Mouse (Mus musculus) G1E (cell line): ENCODE data around the gene Tnfsf9. TPM values are rescaled to one million over a fixed set of nuclear protein-coding genes. Genes with fewer than 3 reads are reported as not detected.
"Not testable (repeated sequence)": the region's sequence is repeated elsewhere in the genome, so short reads cannot be mapped to it uniquely, and the experiment has no call there.

Experiments
- ATAC-seq: 2 replicates; pipeline ENCODE4 v1.8.0; 2016; ENCODE audit warnings: mild to moderate bottlenecking; ENCODE audit not compliant: insufficient number of reproducible peaks, poor library complexity, low FRiP score, severe bottlenecking; ENCODE audit errors: extremely low read depth
- DNase-seq: peaks from one replicate; pipeline ENCODE4 v3.0.0; 2012; ENCODE audit warnings: low spot score
- H3K27me3 ChIP-seq: 2 replicates; pipeline ENCODE4 v1.6.1; 2012; ENCODE audit warnings: mild to moderate bottlenecking, low read length, inconsistent platforms; ENCODE audit not compliant: insufficient read depth
- H3K36me3 ChIP-seq: replicated peaks from 2 replicates; pipeline ENCODE3; 2012; ENCODE audit warnings: mild to moderate bottlenecking, inconsistent platforms
- H3K4me1 ChIP-seq: 2 replicates; pipeline ENCODE4 v1.6.1; 2012; ENCODE audit warnings: low read depth, low read length, inconsistent platforms, mixed read lengths; ENCODE audit not compliant: insufficient read depth
- H3K4me3 ChIP-seq: 2 replicates; pipeline ENCODE4 v1.5.1; 2012; ENCODE audit warnings: low read depth, mild to moderate bottlenecking, inconsistent platforms, low read length, moderate library complexity, mixed read lengths
- H3K9me3 ChIP-seq: replicated peaks from 2 replicates; pipeline ENCODE4 v1.6.1; 2012; ENCODE audit warnings: inconsistent platforms
- CTCF ChIP-seq: IDR thresholded peaks from 2 replicates; pipeline ENCODE4 v1.5.1; 2012; ENCODE audit warnings: low read depth, low read length, inconsistent platforms, mixed read lengths
- GATA1 ChIP-seq: IDR thresholded peaks from 2 replicates; pipeline ENCODE4 v1.6.1; 2012; ENCODE audit warnings: borderline replicate concordance, low read length, inconsistent platforms, mixed read lengths
- GATA2 ChIP-seq: IDR thresholded peaks from 2 replicates; pipeline ENCODE4 v1.6.1; 2012; ENCODE audit warnings: low read depth, low read length, inconsistent platforms, borderline replicate concordance
- POLR2AphosphoS5 ChIP-seq: IDR thresholded peaks from 2 replicates; pipeline ENCODE4 v1.6.1; 2012; ENCODE audit warnings: low read depth, low read length, inconsistent platforms; ENCODE audit not compliant: insufficient replicate concordance
- TAL1 ChIP-seq: conservative IDR thresholded peaks from 2 replicates; pipeline ENCODE4 v1.6.1; 2012; ENCODE audit warnings: low read depth, low read length, inconsistent platforms, mixed read lengths
- polyA plus RNA-seq: library from polyadenylated mRNA; stranded (reverse); fragments of >175 nt; gene quantifications from 2 replicates; pipeline ENCODE4 v1.2.3, GENCODE M21; 2012
- total RNA-seq, 2 experiments: library from RNA; stranded (forward) in 1 of 2; stranded (reverse) in 1 of 2; fragments of 200-1000 nt in 1 of 2; fragments of >200 nt in 1 of 2; fragmentation: Nextera tagmentation in 1 of 2; gene quantifications; 2 replicates each; pipeline ENCODE4 v1.2.3; 2014 to 2017

Tnfsf9 gene
- total and polyA plus RNA-seq, 3 experiments = 4.4 to 10.4 (median 9.2) TPM

DNA sequence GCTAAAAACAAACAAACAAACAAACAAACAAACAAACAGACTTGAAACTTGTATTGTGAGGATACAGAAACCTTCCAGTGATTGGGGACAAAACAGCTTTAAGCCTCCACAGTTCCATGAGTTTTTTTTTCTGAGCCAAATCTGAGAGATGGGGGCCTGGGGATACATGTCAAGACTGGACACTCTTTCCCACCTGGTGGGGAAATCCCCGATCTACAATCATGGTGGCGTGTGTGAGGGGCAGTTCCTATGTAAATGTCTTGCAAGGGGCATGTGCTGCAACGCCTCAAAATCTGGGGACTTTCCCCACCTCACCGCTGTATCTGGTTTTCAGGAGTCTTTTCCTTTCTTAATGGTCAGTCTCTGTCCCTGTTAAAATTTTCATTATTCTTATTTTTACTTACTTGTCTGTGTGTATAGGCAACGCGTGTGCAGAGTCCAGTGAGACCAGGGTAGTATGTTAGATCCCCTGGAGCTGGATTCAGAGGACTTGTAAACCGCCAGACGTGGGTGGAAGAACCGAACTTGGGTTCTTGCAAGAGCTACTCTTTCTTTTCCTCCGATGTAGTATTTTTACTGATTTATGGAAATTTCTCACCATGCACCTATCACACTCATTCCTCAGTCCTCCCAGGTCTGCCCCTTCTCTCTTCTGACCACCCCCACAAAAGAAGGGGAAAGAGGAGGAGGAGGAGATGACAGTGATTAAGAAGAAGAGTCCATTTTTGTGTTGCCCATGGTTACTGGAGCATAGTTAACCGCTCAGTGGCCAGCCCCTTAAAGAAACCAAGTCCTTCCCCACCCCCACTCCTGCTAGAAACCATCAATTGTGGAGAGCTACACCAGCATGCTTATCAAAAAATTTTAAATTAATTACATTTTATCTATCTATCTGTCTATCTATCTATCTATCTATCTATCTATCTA, 18.3 kb downstream of the Tnfsf9 start:
- Histone ChIP-seq H3K4me3 (no peak overlapping the region), H3K36me3 (no peaks in the 10 kb centered on the region), H3K27me3 (no peaks in the 10 kb centered on the region), H3K9me3 (no peaks in the 10 kb centered on the region), H3K4me1 (peaks cover 64% of the 10 kb centered on the region)
- DNase-seq (no peak), ATAC-seq (no peak)
- TF ChIP-seq POLR2AphosphoS5 (no peak), CTCF (no peak), TAL1 (no peak), GATA2 (no peak), GATA1 (no peak)

DNA sequence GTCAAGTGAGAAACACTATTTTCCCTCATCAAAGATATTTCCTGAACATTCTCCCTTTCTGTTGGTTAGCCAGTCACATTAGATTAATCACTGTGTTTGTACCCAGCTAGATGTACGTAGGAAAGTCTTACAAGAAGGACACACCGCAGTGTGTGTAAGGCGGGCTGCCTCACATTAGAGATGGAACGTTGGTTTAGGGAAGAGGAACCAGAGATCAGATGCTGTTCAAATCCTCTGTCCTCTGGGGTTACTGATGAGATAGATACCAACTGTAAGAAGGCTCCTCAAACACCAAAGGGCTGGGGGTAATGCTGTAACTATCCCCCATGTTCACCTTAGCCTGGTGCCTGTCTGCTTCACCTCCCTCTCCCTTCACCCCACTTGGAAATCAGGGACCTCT, 19.7 kb downstream of the Tnfsf9 start:
- ATAC-seq (no peak), DNase-seq (no peak)
- Histone ChIP-seq H3K9me3 (no peaks in the 10 kb centered on the region), H3K4me1 (peaks cover 64% of the 10 kb centered on the region), H3K36me3 (no peaks in the 10 kb centered on the region), H3K27me3 (no peaks in the 10 kb centered on the region), H3K4me3 (no peak overlapping the region)
- TF ChIP-seq POLR2AphosphoS5 = no peak
- no peak for TF ChIP-seq CTCF
- TF ChIP-seq TAL1 = no peak
- TF ChIP-seq GATA1 = no peak
- no peak for TF ChIP-seq GATA2

DNA sequence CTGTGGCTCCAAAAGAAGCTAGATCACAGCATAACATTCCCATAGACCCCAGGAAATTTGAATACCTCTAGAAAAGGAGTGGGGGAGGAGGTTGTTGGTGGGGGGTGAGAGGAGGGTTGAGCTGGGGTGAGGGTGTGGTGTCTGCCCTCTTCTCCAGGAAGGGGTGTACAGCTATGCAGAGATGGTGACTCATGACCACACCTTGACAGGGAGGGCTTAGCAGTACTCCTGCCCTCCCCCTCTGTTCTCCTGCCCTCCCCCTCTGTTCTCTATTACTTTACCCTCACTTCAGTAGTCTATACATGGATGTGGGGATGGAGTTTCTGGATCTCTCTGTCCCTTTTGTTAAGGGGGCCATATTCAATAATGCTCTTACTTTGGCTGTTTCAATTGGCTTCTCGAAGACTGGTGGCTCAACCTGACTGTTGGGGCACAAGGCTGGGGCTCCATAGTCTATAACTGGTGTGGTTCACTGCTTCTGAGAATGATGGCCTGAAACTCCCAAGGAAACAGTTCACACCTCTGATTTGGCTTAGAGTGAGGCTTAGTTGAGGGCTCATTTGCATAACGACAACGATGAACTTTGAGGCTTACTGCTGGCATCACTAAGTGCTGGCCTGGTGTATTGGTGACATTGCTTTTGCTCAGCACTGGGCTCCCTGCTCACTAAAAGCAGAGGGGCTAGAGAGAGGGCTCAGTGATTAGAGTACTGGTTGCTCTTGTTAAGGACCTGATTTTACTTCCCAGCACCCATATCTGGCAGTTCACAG, 20.9 kb downstream of the Tnfsf9 start:
- H3K4me3 ChIP-seq = no peak overlapping the region
- no peaks in the 10 kb centered on the region for H3K27me3 ChIP-seq
- peaks cover 74% of the 10 kb centered on the region for H3K4me1 ChIP-seq
- no peaks in the 10 kb centered on the region for H3K36me3 ChIP-seq
- ATAC-seq = peak; percentile 50; the same call in 1 of the 2 replicates
- TF ChIP-seq POLR2AphosphoS5 (no peak), CTCF (no peak), GATA1 (no peak), GATA2 (no peak), TAL1 (no peak)
- no peak for DNase-seq
- no peaks in the 10 kb centered on the region for H3K9me3 ChIP-seq

DNA sequence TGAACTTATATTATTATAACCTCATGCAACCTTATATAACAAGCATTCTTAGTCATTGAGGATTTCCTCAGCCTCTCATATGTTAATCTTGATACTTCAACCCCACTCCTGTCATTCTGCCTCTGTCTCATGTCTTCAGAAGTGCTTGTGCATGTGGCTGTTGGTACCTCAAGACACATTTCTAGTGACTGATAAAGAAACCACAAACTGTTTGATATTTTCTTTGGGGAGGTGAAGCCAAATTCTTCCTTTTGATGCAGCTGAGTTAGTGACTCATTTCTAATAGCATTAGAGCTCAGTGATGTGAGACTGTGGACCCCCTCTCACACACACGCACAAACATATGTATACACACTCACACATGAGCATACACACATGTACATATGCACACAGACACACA, 26.7 kb downstream of the Tnfsf9 start:
- TF ChIP-seq GATA1 (no peak), TAL1 (0 out of 2 replicates have a peak, but pooled peaks have one; percentile 14), POLR2AphosphoS5 (no peak), CTCF (no peak), GATA2 (no peak)
- Histone ChIP-seq H3K9me3 (no peaks in the 10 kb centered on the region), H3K4me3 (no peak overlapping the region), H3K36me3 (no peaks in the 10 kb centered on the region), H3K4me1 (peaks cover 84% of the 10 kb centered on the region), H3K27me3 (no peaks in the 10 kb centered on the region)
- ATAC-seq (peak; percentile 78), DNase-seq (peak; percentile 35)

DNA sequence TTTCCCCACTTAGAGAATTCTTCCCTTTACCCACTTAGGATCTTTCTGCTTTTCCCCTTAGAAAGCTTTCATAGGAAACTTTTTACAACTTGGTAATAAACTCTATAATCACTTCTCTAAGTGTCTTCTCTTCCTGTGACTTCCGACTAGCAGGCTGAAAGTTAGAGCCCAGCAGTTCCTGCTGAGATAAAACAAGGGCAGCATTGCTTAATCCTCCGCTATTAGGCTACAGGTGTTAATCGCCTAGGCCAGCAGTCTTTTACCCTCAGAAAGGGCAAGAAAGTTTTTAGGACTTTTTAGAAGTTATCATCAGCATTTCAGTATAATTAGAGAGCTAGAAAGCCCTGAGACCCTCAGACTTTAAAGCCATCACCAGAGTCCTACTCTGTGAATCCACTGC, 28.9 kb downstream of the Tnfsf9 start:
- H3K4me1 ChIP-seq = peaks cover 72% of the 10 kb centered on the region
- not testable (repeated sequence) for H3K36me3 ChIP-seq, H3K9me3 ChIP-seq, H3K27me3 ChIP-seq, H3K4me3 ChIP-seq, DNase-seq, ATAC-seq

DNA sequence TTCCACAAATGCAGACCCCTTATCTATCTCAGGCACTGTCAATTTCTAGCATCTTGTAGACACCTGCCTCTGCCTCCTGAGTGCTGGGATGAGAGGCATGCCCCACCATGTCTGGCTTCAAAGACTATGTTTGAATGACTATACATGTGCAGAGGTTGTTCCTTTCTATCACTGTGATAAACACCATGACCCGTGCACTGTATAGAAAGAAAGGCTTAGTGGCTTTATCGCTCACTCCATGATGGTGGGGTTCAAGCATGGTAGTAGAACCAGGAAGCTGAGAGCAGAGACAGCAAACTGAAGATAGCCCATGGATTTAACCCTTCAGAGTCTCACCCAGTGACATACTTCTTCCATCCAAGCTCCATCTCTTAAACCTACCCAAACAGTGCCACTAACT, 29.6 kb downstream of the Tnfsf9 start:
- Histone ChIP-seq H3K4me1 (peaks cover 75% of the 10 kb centered on the region), H3K36me3 (no peaks in the 10 kb centered on the region), H3K27me3 (no peaks in the 10 kb centered on the region), H3K9me3 (no peaks in the 10 kb centered on the region), H3K4me3 (no peak overlapping the region)
- TF ChIP-seq POLR2AphosphoS5 (no peak), TAL1 (no peak), GATA2 (no peak), GATA1 (no peak), CTCF (no peak)
- DNase-seq (no peak), ATAC-seq (no peak)
